Mouse (Mus musculus) lung, adult 2 months (tissue): ENCODE measurements around the gene Herc2.

Source experiments
- CTCF ChIP-seq: fragments of 200-500 bp; IDR thresholded peaks from 2 replicates; pipeline ENCODE4 v1.5.1; 2011; ENCODE audit warnings: mild to moderate bottlenecking, low read length, control low read depth; ENCODE audit not compliant: insufficient read depth
- POLR2A ChIP-seq: fragments of 200-500 bp; IDR thresholded peaks from 2 replicates; pipeline ENCODE4 v1.6.1; 2011; ENCODE audit warnings: low read depth, mild to moderate bottlenecking, control low read depth, low read length, borderline replicate concordance; ENCODE audit errors: extremely low read depth

DNA sequence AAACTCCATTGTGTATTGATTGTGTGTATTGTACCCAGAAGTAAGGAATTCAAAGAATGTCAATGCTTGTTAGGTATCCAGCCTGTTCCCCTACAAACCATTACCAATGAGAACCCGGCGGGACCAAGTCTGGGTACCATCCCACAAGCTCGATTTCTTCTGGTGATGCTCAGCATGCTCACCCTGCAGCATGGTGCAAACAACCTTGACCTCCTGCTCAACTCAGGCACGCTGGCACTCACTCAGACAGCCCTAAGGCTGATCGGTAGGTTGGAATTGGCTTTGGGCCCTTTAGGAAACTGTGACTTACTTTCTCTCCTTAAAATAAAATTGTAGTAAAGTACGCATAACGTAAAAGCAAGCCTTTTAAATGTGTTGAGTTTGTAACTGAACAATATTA, 88.7 kb downstream of the Herc2 start:
- TF ChIP-seq CTCF: no peak
- TF ChIP-seq POLR2A: no peak
